Mouse (Mus musculus): Measurements from ENCODE around the gene Hmbs. TPM values are rescaled to one million over a fixed set of nuclear protein-coding genes. Genes with fewer than 3 reads are reported as not detected.
"Not testable (repeated sequence)": the region's sequence is repeated elsewhere in the genome, so short reads cannot be mapped to it uniquely, and the experiment has no call there.

Gene Hmbs
- total RNA-seq (2021): 10 to 100 TPM; 18.9 to 32.5 TPM
- long read RNA-seq, transcript Hmbs-201 (14 exons, 1,605 nt): major isoform, 33 of 41 reads
- long read RNA-seq, partial matches to known transcripts: 2 of 41 reads
- long read RNA-seq, other reads (novel, unspliced or antisense): 6 of 41 reads

DNA sequence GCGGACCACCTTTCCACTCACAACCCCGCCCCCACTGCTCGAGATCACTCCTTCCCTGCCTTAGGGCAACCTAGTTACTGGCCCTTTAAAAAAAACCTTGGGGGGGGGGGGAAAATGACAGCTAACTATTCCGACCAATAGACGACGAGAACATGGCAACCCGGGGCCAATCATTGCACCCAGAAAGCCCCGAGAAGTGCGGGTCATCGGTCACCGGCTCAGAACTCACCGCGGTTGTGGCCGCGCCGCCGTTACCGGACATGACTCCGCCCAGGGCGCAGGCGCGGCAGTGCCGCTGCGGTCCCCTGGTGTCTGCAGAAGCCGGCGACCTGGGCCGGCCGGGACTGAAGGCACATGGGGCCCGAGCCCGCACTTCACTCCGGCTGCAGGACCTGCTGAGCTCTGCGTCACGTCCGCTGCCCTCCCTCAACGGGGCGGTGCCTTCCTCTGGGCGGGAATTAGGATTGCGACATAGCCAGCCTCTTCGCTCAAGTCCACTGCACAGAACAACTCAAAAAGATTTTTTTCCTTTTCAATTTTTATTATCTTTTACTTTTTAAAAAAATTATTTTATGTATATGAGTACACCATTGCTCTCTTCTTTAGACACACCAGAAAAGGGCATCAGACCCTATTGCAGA is at the start of gene Hmbs:
Gene Hmbs (minus strand): TSS at position 448 of the 641 bp plus-strand sequence.
- peak; percentile 83 to 87 for DNase-seq (ENCODE audit: low spot score in 2 of 2)

DNA sequence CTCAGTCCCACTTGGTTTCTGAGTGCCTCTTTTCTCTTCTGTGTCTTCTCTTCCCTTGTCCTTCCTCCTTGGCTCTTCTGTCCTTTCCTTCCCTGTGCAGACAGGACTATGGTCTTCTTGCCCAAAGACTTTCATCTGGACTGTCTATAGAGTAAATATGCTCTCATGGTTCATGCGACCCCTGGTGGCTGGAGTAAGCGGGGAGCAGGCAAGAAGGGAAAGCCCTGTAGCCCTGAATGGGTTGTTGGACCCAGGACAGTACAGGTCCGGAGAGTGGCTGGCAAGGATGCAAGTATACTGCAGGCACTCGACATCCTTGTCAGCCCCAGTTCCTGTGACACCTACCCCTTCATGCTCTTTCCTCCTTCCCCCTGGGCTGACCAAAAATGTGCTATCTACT is 47.4 kb upstream of the Hmbs start:
- DNase-seq (ENCODE audit: low spot score in 2 of 2): peak; percentile 74 to 79

DNA sequence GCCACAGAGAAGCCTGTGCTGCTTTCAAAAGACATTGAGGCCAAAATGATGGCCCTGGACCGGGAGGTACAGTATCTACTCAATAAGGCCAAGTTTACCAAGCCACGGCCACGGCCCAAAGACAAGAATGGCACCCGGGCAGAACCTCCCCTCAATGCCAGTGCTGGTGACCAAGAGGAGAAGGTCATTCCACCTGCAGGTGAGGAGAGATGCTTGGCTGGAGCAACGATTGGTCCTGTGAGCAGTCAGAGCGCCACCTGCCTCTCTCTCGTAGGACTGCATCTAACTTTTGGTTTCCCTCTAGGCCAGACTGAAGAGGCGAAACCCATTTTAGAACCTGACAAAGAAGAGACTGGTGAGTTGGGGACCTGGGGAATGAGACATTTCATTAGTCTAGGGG is 45.2 kb upstream of the Hmbs start:
- DNase-seq (ENCODE audit: low spot score in 2 of 2): peak; percentile 47 to 57

DNA sequence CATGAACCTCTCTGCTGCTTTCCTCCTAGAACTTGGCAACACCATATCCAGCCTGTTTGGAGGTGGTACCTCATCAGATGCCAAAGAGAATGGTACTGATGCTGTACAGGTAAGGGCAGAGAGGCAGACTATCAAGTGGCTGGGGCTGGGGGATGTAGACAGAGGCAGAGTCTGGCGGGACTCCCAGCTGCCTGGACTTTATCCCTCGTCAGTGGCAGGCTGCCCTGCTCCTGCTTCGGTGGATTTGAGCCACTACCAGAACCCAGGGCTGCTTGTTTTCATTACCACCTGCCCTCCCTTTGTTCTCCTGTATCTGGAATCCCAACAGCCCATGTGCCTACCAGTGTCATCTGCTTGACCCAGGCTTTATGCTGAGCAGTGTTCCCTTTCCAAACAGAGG is 43.2 kb upstream of the Hmbs start:
- DNase-seq (ENCODE audit: low spot score in 2 of 2): no peak

DNA sequence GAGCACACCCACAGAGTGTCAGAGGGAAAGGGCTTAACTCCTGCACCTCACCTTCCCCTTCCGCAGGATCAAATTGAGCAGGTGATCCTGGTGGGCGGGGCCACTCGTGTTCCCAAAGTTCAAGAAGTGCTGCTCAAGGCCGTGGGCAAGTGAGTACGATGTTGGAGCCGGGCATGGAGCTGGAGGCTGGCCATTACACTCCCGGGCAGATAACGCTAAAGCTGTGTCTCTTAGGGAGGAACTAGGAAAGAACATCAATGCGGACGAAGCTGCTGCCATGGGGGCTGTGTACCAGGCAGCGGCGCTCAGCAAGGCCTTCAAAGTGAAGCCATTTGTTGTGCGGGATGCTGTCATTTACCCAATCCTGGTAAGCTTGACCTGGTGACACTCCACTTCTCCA is 40.6 kb upstream of the Hmbs start:
- no peak for DNase-seq (ENCODE audit: low spot score in 2 of 2)

DNA sequence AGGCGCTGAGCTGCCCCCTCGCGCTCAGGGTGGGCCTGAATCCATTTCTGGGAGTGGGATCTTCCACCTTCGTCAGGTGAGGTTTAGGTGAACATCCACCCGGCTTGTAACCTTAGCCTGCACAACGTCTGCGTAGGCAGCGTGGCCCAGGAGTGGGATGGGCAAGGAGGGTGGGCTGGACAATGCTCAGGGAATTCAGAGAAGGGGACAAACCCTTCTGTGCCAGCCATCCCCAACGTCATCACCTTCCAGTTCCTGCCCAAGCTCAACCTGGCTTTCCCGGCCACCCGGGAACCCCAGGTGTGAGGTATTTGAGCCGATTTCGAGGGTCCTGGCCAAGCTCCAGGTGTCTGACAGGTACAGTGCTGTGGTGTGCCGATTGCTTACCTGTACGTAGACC is 35.8 kb upstream of the Hmbs start:
- no peak for DNase-seq (ENCODE audit: low spot score in 2 of 2)

DNA sequence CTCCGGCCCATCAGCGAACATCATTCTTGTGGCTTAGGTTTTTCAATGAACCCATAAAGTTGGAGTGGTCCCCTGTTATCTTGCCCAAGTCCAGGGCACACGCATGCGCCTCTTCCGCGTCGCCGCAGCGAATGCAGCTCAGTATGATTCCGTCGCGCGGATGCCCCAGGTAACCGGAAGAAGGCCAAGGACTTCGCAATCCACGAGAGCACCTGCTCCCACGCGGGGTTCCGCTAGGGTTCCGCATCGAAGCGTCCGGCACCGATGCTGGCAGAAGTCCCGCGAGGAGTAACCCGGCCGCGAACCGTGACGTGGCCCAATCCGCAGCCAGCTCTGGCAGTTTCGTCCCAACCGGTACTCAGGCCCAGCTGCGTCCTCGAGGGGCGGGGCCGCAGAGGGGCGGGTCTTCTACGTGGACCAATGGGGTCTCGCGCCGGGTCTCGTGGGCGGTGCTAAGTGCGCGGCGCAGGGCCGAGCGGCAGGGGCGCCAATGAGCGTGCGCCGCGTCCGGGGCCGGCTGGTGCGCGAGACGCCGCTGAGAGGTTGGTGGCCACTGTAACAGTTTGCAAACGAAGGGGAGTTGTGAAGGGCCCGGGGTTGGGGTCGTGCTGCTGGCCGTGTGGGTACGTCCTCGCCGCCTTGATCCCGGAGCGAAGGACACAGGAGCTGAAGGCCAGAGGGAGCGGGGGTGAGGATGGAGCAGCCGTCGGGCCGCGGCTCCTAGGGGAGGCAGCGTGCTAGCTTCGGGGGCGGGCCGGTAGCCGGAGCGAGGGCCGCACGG is 35.2 kb upstream of the Hmbs start, which contains the start of gene Hyou1:
Gene Hyou1 (plus strand): TSS at position 437 of the 781 bp plus-strand sequence.
- peak; percentile 99 for DNase-seq (ENCODE audit: low spot score in 2 of 2)

DNA sequence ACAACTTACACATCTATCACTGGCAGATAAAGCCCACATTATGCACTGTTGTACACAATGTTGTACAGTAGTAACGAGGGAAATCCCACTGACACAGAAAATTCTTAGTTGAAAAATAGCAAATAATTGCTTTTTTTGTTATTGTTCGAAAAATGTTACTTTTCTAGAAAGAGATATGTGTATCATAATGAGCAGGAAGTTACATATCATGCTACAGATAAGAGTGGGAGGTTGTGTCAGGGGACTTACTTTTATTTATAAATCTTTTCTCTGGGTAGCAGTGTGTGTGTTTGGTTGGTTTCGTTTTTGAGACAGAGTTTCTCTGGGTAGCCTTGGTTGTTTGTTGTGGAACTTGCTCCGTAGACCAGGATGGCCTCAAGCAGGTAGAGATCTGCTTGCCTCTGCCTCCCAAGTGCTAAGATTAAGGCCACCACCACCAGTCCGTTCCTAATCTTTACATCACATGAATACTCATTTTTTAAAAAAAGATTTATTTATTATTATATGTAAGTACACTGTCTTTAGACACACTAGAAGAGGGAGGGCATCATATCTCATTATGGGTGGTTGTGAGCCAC is 34.2 kb upstream of the Hmbs start:
- DNase-seq (ENCODE audit: low spot score in 2 of 2): no peak

DNA sequence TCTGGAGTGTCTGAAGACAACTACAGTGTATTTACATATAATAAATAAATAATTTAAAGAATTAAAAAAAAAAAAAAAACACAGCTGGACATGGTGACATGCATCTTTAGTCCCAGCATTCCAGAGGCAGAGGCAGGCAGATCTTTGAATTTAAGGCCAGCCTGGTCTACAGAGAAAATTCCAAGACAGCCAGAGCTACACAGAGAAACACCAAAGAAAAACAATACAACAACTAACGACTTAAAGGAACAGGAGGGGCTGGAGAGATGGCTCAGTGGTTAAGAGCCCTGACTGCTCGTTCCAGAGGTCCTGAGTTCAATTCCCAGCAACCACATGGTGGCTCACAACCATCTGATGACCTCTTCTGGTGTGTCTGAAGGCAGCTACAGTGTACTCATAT is 33.3 kb upstream of the Hmbs start:
- DNase-seq (ENCODE audit: low spot score in 2 of 2): not testable (repeated sequence)

DNA sequence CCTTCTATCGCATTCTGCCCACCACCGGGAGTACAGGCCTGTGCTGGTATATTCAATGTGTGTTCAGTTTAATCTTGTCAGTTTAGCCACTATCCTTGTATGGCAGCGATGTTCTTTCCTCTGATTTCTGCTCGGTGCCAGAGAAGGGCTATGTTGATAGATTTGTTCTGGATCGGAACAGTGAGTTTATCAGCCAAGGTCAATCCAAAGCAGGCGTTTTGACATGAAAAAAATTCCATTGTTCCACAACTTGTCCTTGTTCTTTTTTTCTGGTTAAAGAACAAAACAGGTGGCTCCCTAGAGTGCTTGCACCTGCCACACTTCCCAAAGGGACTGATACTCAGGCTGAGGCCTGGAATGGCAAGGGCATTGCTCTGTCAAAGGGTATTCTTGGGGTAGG is 32.1 kb upstream of the Hmbs start:
- DNase-seq (ENCODE audit: low spot score in 2 of 2): no peak

DNA sequence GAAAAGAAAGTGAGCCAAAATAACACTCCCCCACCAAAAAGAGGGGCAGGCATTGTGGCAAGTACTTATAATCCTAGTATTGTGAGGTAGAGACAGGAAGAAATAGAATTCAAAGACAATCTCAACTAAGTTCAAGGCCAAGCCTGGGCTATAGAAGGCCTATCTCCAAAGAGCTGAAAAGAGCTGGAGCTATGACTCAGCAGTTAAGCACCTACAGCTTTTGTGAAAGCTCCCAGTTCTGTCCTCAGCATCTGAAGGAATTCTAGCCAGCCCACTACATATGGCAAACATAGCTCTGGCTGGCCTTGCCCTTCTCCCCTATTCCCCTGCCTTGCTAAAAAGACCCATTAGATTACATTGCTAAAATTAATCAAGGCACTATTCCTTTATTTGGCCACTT is 29.4 kb upstream of the Hmbs start:
- DNase-seq (ENCODE audit: low spot score in 2 of 2): no peak

DNA sequence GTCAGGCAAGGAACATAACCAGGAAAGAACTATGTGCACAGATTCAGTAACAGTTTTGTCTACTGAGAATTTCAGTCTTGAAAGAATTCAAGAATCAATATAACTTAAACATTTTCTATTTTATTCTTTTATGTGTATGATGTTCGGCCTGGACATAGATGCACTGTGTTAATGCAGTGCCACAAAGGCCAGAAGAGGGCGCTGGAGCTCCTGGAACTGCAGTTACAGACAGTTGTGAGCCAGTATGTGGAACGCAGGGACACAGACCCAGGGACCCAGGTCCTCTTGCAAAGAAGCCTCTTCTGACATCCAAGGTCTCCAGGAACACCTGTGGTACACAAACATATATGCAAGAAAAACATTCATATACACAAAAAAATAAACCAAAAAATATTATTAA is 20.5 kb upstream of the Hmbs start:
- DNase-seq (ENCODE audit: low spot score in 2 of 2): no peak

DNA sequence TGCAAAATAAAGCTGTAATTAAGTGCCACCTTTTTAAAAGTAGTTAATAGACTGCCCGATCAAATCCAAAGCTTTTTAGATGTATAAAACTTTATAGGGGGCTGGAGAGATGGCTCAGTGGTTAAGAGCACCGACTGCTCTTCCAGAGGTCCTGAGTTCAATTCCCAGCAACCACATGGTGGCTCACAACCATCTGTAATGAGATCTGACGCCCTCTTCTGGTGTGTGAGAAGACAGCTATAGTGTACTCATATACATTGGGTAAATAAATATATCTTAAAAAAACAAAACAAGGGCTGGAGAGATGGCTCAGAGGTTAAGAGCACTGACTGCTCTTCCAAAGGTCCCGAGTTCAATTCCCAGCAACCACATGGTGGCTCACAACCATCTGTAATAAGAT is 17.9 kb upstream of the Hmbs start:
- DNase-seq (ENCODE audit: low spot score in 2 of 2): not testable (repeated sequence)

DNA sequence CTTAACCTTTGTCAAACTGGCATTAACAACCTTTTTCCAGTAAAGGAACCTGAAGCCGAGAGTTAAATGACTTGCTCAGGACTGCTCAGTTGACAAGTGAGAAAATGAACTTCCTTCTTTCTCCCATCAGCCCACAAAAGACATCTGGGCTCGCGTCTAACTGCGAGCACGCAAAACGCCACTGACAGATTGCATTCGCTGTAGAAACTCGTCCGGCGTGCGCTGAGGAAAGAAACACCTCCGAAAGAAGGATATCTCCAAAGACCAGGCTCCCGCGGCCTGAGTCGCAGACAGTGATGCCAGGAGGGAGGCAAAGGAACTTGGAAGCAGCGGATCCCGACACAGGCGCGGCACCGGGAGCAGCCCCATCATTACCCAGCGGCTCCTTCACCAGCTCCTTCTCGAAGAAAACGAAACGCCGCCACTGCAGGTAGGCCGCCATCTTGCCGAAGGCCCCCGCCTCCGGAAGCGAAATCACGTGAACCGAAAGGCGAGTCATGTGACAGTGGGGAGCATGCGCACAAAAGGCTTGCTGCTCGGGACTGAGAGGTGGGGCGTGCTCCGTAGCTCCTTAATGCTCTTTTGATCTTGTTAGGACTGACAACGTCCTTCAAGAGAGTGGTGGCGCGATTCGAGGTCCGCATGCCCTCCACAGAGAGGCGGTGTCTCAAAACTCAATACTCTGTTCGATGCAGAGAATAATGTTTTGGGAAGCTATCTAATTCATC is 17.3 kb upstream of the Hmbs start, which contains the start of gene Vps11:
Gene Vps11 (minus strand): TSS at position 481 of the 728 bp plus-strand sequence.
- peak; percentile 94 to 95 for DNase-seq (ENCODE audit: low spot score in 2 of 2)

DNA sequence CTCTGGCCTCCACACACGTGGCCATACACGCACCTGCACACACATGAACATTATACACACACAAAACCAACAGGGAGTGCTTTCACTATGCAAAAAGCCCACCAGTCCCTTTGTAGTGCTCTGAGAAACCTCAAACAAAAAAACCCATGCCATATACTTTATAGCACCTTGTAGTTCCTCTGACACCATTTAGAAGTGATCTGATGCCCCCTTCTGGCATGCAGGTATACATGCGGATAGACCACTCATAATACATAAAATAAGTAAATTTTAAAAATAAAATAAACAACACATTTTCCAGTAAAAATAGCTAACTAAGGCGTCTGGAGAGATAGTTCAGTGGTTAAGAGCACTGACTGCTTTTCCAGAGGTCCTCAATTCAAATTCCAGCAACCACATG is 13.2 kb upstream of the Hmbs start:
- DNase-seq (ENCODE audit: low spot score in 2 of 2): no peak

DNA sequence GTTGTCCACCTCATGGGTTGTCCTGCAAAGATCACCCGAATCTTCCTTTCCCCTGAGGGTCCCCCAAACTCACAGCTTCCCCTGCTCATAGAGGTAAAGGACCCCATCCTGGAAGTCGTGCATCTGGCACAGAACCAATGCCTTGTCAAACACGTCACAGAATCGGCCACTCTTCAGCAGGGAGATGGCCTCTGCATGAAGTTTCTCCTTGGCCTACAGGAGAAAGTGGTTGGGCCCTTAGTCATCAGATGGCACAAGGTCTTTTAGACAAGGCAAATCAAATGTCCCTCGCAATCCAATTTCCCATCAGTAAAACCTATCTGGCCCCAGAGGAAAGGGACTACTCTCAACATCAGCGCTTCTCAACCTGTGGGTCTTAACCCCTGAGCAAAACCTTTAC is 9.1 kb upstream of the Hmbs start:
- no peak for DNase-seq (ENCODE audit: low spot score in 2 of 2)

DNA sequence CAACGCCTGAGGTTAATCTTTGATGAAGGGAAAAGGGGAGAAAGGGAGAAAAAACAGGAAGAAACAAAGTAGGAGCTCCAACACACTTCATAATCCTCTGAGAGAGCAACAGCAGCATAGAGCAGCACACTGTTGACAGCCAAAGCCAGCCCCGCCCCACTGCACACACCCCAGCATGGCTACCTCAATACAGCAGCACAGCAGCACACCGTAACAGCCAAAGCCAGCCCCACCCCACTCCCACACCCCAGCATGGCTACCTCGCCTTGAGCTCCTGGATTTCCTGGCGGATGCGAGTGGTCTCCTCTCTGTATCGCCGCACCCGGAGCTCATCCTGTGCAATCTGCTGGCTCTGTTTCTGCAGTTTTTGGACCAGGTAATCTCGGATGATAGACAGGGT is 8.3 kb upstream of the Hmbs start:
- no peak for DNase-seq (ENCODE audit: low spot score in 2 of 2)

DNA sequence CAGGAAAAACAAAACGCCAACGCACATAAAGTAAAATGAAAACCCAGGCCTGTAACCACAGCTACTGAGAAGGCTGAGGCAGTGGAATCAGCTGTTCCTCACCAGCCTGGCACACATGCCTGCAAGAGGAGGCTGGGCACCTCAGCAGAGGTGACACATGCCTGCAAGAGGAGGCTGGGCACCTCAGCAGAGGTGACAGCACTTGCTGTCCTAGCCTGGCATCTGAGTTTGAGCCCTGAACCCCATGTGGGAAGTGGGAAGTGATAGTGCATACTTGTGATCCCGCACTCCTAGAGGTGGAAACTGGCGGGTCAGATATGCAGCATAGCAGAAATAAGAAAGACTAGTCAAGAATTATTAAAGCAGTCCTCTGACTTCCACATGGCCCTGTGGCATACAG is 7.4 kb upstream of the Hmbs start:
- no peak for DNase-seq (ENCODE audit: low spot score in 2 of 2)

DNA sequence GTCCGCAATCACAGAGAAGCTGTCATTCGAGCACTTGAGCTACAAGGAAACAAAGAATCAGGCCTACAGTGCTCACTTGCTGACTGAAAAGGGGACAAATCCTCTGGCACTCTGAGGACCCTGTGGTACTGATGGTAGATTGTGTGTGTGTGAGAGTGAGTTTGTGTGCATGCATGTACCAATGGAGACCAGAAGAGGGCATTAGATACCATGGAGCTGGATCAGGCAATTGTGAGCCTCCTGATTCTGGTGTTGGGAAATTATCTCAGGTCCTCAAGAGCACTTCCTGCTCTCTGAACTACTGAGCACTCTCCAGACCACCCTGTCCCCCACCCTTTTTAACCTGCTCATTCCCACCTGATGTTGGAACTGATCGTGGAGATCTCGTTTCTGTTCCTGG is 4.5 kb upstream of the Hmbs start:
- DNase-seq (ENCODE audit: low spot score in 2 of 2): no peak

DNA sequence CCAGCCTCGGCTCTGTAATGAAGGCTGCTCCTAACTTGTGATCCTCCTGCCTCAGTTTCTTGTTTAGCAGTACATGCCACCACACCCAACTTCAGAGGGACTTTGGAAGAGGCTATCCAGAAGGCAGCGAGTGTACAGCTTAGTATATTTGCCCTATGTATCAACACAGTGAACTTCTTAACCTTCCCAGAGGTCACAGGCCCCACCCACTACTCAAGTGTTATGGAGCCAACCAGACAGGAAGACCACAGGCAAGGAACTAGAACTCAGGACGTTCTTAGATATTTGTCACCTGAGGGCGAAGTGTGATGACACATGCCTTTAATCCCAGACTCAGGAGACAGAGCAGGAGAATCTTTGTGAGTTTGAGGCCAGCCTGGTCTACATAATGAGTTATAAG is 3.6 kb upstream of the Hmbs start:
- DNase-seq (ENCODE audit: low spot score in 2 of 2): no peak

DNA sequence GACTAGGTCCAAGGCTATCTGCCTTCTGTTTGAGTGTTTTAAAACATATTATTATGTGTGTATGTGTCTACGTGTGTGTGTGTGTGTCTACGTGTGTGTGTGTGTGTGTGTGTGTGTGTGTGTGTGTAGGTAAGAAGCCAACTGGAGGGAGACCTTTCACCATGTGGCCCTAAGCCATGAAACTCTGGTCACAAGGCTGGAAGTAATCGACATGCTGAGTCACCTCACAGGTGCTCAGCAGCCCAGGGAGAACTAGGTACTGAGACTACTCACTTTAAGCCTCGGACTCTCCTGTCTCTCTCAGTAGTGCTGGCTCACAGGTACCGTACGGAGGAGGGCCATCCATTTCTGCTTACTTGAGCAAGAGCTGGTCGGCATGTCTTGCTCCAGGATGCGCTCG is 3.1 kb upstream of the Hmbs start:
- DNase-seq (ENCODE audit: low spot score in 2 of 2): no peak

All from layer of hippocampus, postnatal 10 days (tissue).